Mouse (Mus musculus): Measurements from ENCODE around the gene Fstl5. TPM values are rescaled to one million over a fixed set of nuclear protein-coding genes. Genes with fewer than 3 reads are reported as not detected.
A peak's percentile ranks its signal among the peaks of the same experiment; 100 is the strongest.

Fstl5 gene
- polyA plus RNA-seq, 1 experiment from 2014 or later, result 42.7 TPM

- ATAC-seq, result no peak
- WGBS, result 92% methylated on average over 1 of the region's 1 CpGs
- no peaks in the 10 kb centered on the region for H3K27me3 ChIP-seq (replicated peaks; ENCODE audit: control insufficient read depth, insufficient read depth, low read length)
- H3K27ac ChIP-seq (ENCODE audit: low read length), result no peak overlapping the region
- no peaks in the 10 kb centered on the region for H3K9me3 ChIP-seq (ENCODE audit: control insufficient read depth, low read length)
- no peak overlapping the region for H3K9ac ChIP-seq (replicated peaks; ENCODE audit: low read depth, low read length)
- H3K4me3 ChIP-seq (replicated peaks; ENCODE audit: low read length), result no peak overlapping the region
- H3K4me2 ChIP-seq (ENCODE audit: low read length), result no peak overlapping the region
- no peaks in the 10 kb centered on the region for H3K36me3 ChIP-seq (ENCODE audit: control insufficient read depth, insufficient read depth)
- H3K4me1 ChIP-seq (replicated peaks; ENCODE audit: control insufficient read depth, insufficient read depth, low read length), result no peaks in the 10 kb centered on the region
Measured at GRCm38 (mm10) chr3:76292993-76293392, 218.9 kb downstream of the Fstl5 start.

- ATAC-seq, result no peak
- Histone ChIP-seq H3K9me3 (ENCODE audit: control insufficient read depth, low read length) (no peaks in the 10 kb centered on the region), H3K9ac (replicated peaks; ENCODE audit: low read depth, low read length) (no peak overlapping the region), H3K27ac (ENCODE audit: low read length) (no peak overlapping the region), H3K4me1 (replicated peaks; ENCODE audit: control insufficient read depth, insufficient read depth, low read length) (no peaks in the 10 kb centered on the region), H3K4me3 (replicated peaks; ENCODE audit: low read length) (no peak overlapping the region), H3K27me3 (replicated peaks; ENCODE audit: control insufficient read depth, insufficient read depth, low read length) (no peaks in the 10 kb centered on the region), H3K4me2 (ENCODE audit: low read length) (no peak overlapping the region), H3K36me3 (ENCODE audit: control insufficient read depth, insufficient read depth) (no peaks in the 10 kb centered on the region)
- WGBS, result 0% methylated on average over 1 of the region's 1 CpGs
Measured at GRCm38 (mm10) chr3:76294394-76294793, 220.3 kb downstream of the Fstl5 start.

DNA sequence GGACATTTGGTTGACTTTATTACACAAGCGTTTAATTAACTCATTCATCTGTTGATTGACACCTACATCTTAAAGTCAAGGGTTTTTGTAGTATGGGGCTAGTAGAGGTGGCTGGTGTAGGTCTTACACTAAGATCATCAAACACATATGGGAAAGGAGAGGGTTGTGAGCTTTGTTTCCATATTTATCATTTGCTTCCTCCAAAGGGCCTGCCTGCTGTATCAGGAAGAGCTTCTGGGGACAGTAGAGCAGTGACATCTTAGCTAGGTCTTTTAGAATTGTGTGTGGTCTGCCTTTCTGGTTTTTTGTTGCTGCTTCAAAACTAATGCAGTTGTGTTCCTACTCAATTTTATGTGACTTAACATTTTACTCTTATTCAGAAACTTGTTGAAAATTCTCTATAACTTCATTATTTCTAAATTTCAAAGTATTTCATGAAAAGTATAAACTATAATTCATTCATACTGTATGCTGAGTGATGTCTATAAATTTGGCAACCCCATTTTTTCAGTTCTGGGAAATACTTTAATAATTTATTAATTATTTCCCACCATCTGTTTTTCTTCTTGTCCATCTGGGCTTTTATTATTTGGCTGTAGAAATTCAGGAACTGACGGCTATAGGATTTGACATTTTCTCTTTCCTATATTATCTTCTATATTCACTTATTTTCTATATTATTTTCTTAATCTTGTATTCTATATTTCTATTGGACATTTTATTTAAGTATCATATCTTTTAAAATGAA lies 227.1 kb downstream of the Fstl5 start:
- ATAC-seq, result no peak
- H3K27ac ChIP-seq (ENCODE audit: low read length), result no peak overlapping the region
- no peak overlapping the region for H3K4me2 ChIP-seq (ENCODE audit: low read length)
- no peaks in the 10 kb centered on the region for H3K9me3 ChIP-seq (ENCODE audit: control insufficient read depth, low read length)
- H3K9ac ChIP-seq (replicated peaks; ENCODE audit: low read depth, low read length), result no peak overlapping the region
- no peak overlapping the region for H3K4me3 ChIP-seq (replicated peaks; ENCODE audit: low read length)
- H3K4me1 ChIP-seq (replicated peaks; ENCODE audit: control insufficient read depth, insufficient read depth, low read length), result no peaks in the 10 kb centered on the region
- WGBS, result 74% methylated on average over 2 of the region's 2 CpGs
- no peaks in the 10 kb centered on the region for H3K36me3 ChIP-seq (ENCODE audit: control insufficient read depth, insufficient read depth)
- no peaks in the 10 kb centered on the region for H3K27me3 ChIP-seq (replicated peaks; ENCODE audit: control insufficient read depth, insufficient read depth, low read length)

GRCm38 (mm10) chr3:76316991-76317390 lies 242.9 kb downstream of the Fstl5 start:
- no peak overlapping the region for H3K27ac ChIP-seq (ENCODE audit: low read length)
- H3K9ac ChIP-seq (replicated peaks; ENCODE audit: low read depth, low read length), result no peak overlapping the region
- no peak overlapping the region for H3K4me2 ChIP-seq (ENCODE audit: low read length)
- H3K27me3 ChIP-seq (replicated peaks; ENCODE audit: control insufficient read depth, insufficient read depth, low read length), result no peaks in the 10 kb centered on the region
- no peak overlapping the region for H3K4me3 ChIP-seq (replicated peaks; ENCODE audit: low read length)
- ATAC-seq, result no peak
- 97% methylated on average over 3 of the region's 3 CpGs for WGBS
- no peaks in the 10 kb centered on the region; the same call in 1 of the 2 replicates for H3K9me3 ChIP-seq (ENCODE audit: control insufficient read depth, low read length)
- H3K4me1 ChIP-seq (replicated peaks; ENCODE audit: control insufficient read depth, insufficient read depth, low read length), result no peaks in the 10 kb centered on the region
- no peaks in the 10 kb centered on the region for H3K36me3 ChIP-seq (ENCODE audit: control insufficient read depth, insufficient read depth)

GRCm38 (mm10) chr3:76319531-76319930 lies 245.5 kb downstream of the Fstl5 start:
- Histone ChIP-seq H3K27ac (ENCODE audit: low read length) (no peak overlapping the region), H3K9ac (replicated peaks; ENCODE audit: low read depth, low read length) (no peak overlapping the region), H3K4me3 (replicated peaks; ENCODE audit: low read length) (no peak overlapping the region), H3K27me3 (replicated peaks; ENCODE audit: control insufficient read depth, insufficient read depth, low read length) (no peaks in the 10 kb centered on the region), H3K4me2 (ENCODE audit: low read length) (no peak overlapping the region), H3K9me3 (ENCODE audit: control insufficient read depth, low read length) (no peaks in the 10 kb centered on the region; the same call in 1 of the 2 replicates), H3K4me1 (replicated peaks; ENCODE audit: control insufficient read depth, insufficient read depth, low read length) (no peaks in the 10 kb centered on the region), H3K36me3 (ENCODE audit: control insufficient read depth, insufficient read depth) (no peaks in the 10 kb centered on the region)
- 94% methylated on average over 4 of the region's 4 CpGs for WGBS
- ATAC-seq, result no peak

GRCm38 (mm10) chr3:76322431-76322830 lies 248.4 kb downstream of the Fstl5 start:
- no peaks in the 10 kb centered on the region for H3K36me3 ChIP-seq (ENCODE audit: control insufficient read depth, insufficient read depth)
- 70% methylated on average over 1 of the region's 1 CpGs for WGBS
- no peaks in the 10 kb centered on the region for H3K27me3 ChIP-seq (replicated peaks; ENCODE audit: control insufficient read depth, insufficient read depth, low read length)
- H3K4me3 ChIP-seq (replicated peaks; ENCODE audit: low read length), result no peak overlapping the region
- no peak overlapping the region for H3K27ac ChIP-seq (ENCODE audit: low read length)
- H3K4me1 ChIP-seq (replicated peaks; ENCODE audit: control insufficient read depth, insufficient read depth, low read length), result no peaks in the 10 kb centered on the region
- ATAC-seq, result no peak
- no peak overlapping the region for H3K9ac ChIP-seq (replicated peaks; ENCODE audit: low read depth, low read length)
- H3K9me3 ChIP-seq (ENCODE audit: control insufficient read depth, low read length), result no peaks in the 10 kb centered on the region; the same call in 1 of the 2 replicates
- no peak overlapping the region for H3K4me2 ChIP-seq (ENCODE audit: low read length)

- H3K27me3 ChIP-seq (replicated peaks; ENCODE audit: control insufficient read depth, insufficient read depth, low read length), result no peaks in the 10 kb centered on the region
- no peak for ATAC-seq
- no peaks in the 10 kb centered on the region for H3K4me1 ChIP-seq (replicated peaks; ENCODE audit: control insufficient read depth, insufficient read depth, low read length)
- no peaks in the 10 kb centered on the region for H3K36me3 ChIP-seq (ENCODE audit: control insufficient read depth, insufficient read depth)
- H3K9ac ChIP-seq (replicated peaks; ENCODE audit: low read depth, low read length), result no peak overlapping the region
- no peak overlapping the region for H3K4me2 ChIP-seq (ENCODE audit: low read length)
- 90% methylated on average over 4 of the region's 4 CpGs for WGBS
- H3K27ac ChIP-seq (ENCODE audit: low read length), result no peak overlapping the region
- no peaks in the 10 kb centered on the region for H3K9me3 ChIP-seq (ENCODE audit: control insufficient read depth, low read length)
- H3K4me3 ChIP-seq (replicated peaks; ENCODE audit: low read length), result no peak overlapping the region
Measured at GRCm38 (mm10) chr3:76336922-76337321, 262.9 kb downstream of the Fstl5 start.

GRCm38 (mm10) chr3:76367000-76367399 lies 292.9 kb downstream of the Fstl5 start:
- Histone ChIP-seq H3K4me3 (replicated peaks; ENCODE audit: low read length) (no peak overlapping the region), H3K27ac (ENCODE audit: low read length) (no peak overlapping the region), H3K9me3 (ENCODE audit: control insufficient read depth, low read length) (no peaks in the 10 kb centered on the region), H3K4me2 (ENCODE audit: low read length) (no peak overlapping the region), H3K36me3 (ENCODE audit: control insufficient read depth, insufficient read depth) (no peaks in the 10 kb centered on the region), H3K4me1 (replicated peaks; ENCODE audit: control insufficient read depth, insufficient read depth, low read length) (no peaks in the 10 kb centered on the region), H3K9ac (replicated peaks; ENCODE audit: low read depth, low read length) (no peak overlapping the region), H3K27me3 (replicated peaks; ENCODE audit: control insufficient read depth, insufficient read depth, low read length) (no peaks in the 10 kb centered on the region)
- peak; percentile 55; the same call in 1 of the 2 replicates for ATAC-seq

DNA sequence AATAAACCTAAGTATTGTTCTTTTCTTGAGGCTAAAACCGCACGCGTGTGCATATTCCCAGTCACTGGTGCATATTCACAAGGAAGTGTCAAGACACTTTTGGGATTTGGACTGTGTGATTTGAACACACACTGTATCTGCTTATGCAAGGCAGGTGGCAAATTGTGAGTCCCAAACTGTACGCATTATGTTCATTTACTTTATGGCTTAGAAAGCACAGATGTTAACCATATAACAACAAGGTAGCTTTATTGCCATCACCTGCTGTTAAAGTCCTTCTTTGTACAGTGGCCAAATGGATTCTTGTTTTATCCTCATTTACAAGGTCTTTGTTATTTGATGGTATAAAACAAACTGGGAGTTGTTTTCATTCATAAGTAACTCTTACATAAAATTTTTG lies 295.8 kb downstream of the Fstl5 start:
- no peak overlapping the region for H3K4me2 ChIP-seq (ENCODE audit: low read length)
- H3K9ac ChIP-seq (replicated peaks; ENCODE audit: low read depth, low read length), result no peak overlapping the region
- H3K27ac ChIP-seq (ENCODE audit: low read length), result no peak overlapping the region
- no peak for ATAC-seq
- H3K9me3 ChIP-seq (ENCODE audit: control insufficient read depth, low read length), result no peaks in the 10 kb centered on the region
- H3K4me3 ChIP-seq (replicated peaks; ENCODE audit: low read length), result no peak overlapping the region
- no peaks in the 10 kb centered on the region for H3K27me3 ChIP-seq (replicated peaks; ENCODE audit: control insufficient read depth, insufficient read depth, low read length)
- H3K36me3 ChIP-seq (ENCODE audit: control insufficient read depth, insufficient read depth), result no peaks in the 10 kb centered on the region
- 87% methylated on average over 4 of the region's 4 CpGs for WGBS
- H3K4me1 ChIP-seq (replicated peaks; ENCODE audit: control insufficient read depth, insufficient read depth, low read length), result no peaks in the 10 kb centered on the region
